18 mouse cellular contexts compared by ENCODE assay signal in genomic region chr12:29222099-29222498, GRCm38 (mm10).
A peak's percentile ranks its signal among the peaks of the same experiment; 100 is the strongest.
DNase-seq lines count a peak whose midpoint lies in the region; ATAC-seq lines count a peak whose summit lies in the region.
"Had no signal": no experiment of that assay in that cellular context is flagged by ENCODE, and none has a peak within 500 bp of the region (broad histone marks: within the 10 kb centered on the region; RNA-seq: fewer than 3 reads in every experiment).

No protein-coding gene starts in this region.

- WGBS in embryonic facial prominence, embryonic 14.5 days, result 83% methylated on average over 6 of the region's 6 CpGs
- 88% methylated on average over 6 of the region's 6 CpGs for WGBS in embryonic facial prominence, embryonic 10.5 days
- 36% methylated on average over 6 of the region's 6 CpGs for WGBS in hindbrain, embryonic 15.5 days
- 88% methylated on average over 6 of the region's 6 CpGs for WGBS in hindbrain, embryonic 10.5 days
- WGBS in neural tube, embryonic 12.5 days, result 51% methylated on average over 6 of the region's 6 CpGs
- 21% methylated on average over 6 of the region's 6 CpGs for WGBS in neural tube, embryonic 15.5 days

- H3K4me3 ChIP-seq in embryonic facial prominence, embryonic 14.5 days (ENCODE audit: low read depth, low read length), result no peak overlapping the region
- H3K4me3 ChIP-seq in embryonic facial prominence, embryonic 10.5 days, result no peak overlapping the region
- no peak overlapping the region for H3K4me3 ChIP-seq in hindbrain, embryonic 15.5 days
- H3K4me3 ChIP-seq in hindbrain, embryonic 10.5 days, result no peak overlapping the region
- no peak overlapping the region for H3K4me3 ChIP-seq in neural tube, embryonic 12.5 days
- H3K4me3 ChIP-seq in neural tube, embryonic 15.5 days (replicated peaks), result no peak overlapping the region
- H3K4me3 ChIP-seq: embryonic facial prominence, embryonic 12.5 days; forebrain, embryonic 12.5 days; gastrocnemius, adult 2 months; heart, embryonic 12.5 days; intestine, embryonic 15.5 days had no signal

- H3K27ac ChIP-seq in embryonic facial prominence, embryonic 14.5 days (replicated peaks; ENCODE audit: low read depth, low read length), result no peak overlapping the region
- no peak overlapping the region for H3K27ac ChIP-seq in embryonic facial prominence, embryonic 10.5 days (replicated peaks)
- H3K27ac ChIP-seq in hindbrain, embryonic 15.5 days (replicated peaks), result 0 out of 2 replicates have a peak overlapping the region, but pooled peaks have one; percentile 14
- H3K27ac ChIP-seq in hindbrain, embryonic 10.5 days, result no peak overlapping the region
- no peak overlapping the region for H3K27ac ChIP-seq in neural tube, embryonic 12.5 days
- no peak overlapping the region for H3K27ac ChIP-seq in neural tube, embryonic 15.5 days (replicated peaks)
- H3K27ac ChIP-seq: embryonic facial prominence, embryonic 12.5 days; forebrain, embryonic 12.5 days; gastrocnemius, adult 2 months; intestine, embryonic 15.5 days had no signal

- peak; percentile 30 for DNase-seq in embryonic facial prominence, embryonic 14.5 days (ENCODE audit: low spot score)
- no peak for DNase-seq in embryonic facial prominence, embryonic 10.5 days (ENCODE audit: low spot score)
- no peak for DNase-seq in hindbrain, embryonic 10.5 days (ENCODE audit: low spot score)
- DNase-seq in neural tube, embryonic 10.5 days (ENCODE audit: extremely low spot score, low spot score), result no peak
- DNase-seq in thymus, postnatal 0 days (ENCODE audit: low spot score), result no peak
- DNase-seq: adrenal gland, postnatal 14 days; cerebellum, adult 2 months; cerebellum, postnatal 14 days; embryo, embryonic 11 days; gastrocnemius, adult 2 months; gastrocnemius, postnatal 25 days had no signal

- ATAC-seq in embryonic facial prominence, embryonic 14.5 days (ENCODE audit: low read depth), result peak; percentile 63; the same call in 1 of the 2 replicates
- 0 out of 2 replicates have a peak, but pooled peaks have one; percentile 34 for ATAC-seq in hindbrain, embryonic 15.5 days (ENCODE audit: low FRiP score, low read depth)
- 0 out of 2 replicates have a peak, but pooled peaks have one; percentile 50 for ATAC-seq in neural tube, embryonic 12.5 days (ENCODE audit: low FRiP score, low read depth)
- peak; percentile 66 for ATAC-seq in neural tube, embryonic 15.5 days (ENCODE audit: low FRiP score)
- ATAC-seq: intestine, embryonic 15.5 days had no signal

- no peaks in the 10 kb centered on the region for H3K4me1 ChIP-seq in embryonic facial prominence, embryonic 14.5 days (ENCODE audit: control insufficient read depth, insufficient read depth, low read length)
- 0 out of 2 replicates have a peak, but pooled peaks cover 3% of the 10 kb centered on the region for H3K4me1 ChIP-seq in embryonic facial prominence, embryonic 10.5 days
- no peaks in the 10 kb centered on the region for H3K4me1 ChIP-seq in hindbrain, embryonic 15.5 days (replicated peaks)
- H3K4me1 ChIP-seq in hindbrain, embryonic 10.5 days (replicated peaks), result no peaks in the 10 kb centered on the region; the same call in 1 of the 2 replicates
- H3K4me1 ChIP-seq in neural tube, embryonic 12.5 days, result no peaks in the 10 kb centered on the region
- 0 out of 2 replicates have a peak, but pooled peaks cover 3% of the 10 kb centered on the region for H3K4me1 ChIP-seq in neural tube, embryonic 15.5 days
- H3K4me1 ChIP-seq: embryonic facial prominence, embryonic 12.5 days; forebrain, embryonic 12.5 days; intestine, embryonic 15.5 days had no signal

- H3K9me3 ChIP-seq in embryonic facial prominence, embryonic 14.5 days (ENCODE audit: control insufficient read depth, low read length), result no peaks in the 10 kb centered on the region
- H3K9me3 ChIP-seq in embryonic facial prominence, embryonic 10.5 days, result no peaks in the 10 kb centered on the region
- H3K9me3 ChIP-seq in hindbrain, embryonic 15.5 days, result no peaks in the 10 kb centered on the region
- no peaks in the 10 kb centered on the region for H3K9me3 ChIP-seq in hindbrain, embryonic 10.5 days
- H3K9me3 ChIP-seq in neural tube, embryonic 12.5 days, result no peaks in the 10 kb centered on the region
- H3K9me3 ChIP-seq in neural tube, embryonic 15.5 days (replicated peaks), result no peaks in the 10 kb centered on the region
- H3K9me3 ChIP-seq: embryonic facial prominence, embryonic 12.5 days; forebrain, embryonic 12.5 days; heart, embryonic 12.5 days; intestine, embryonic 15.5 days had no signal

- H3K27me3 ChIP-seq in embryonic facial prominence, embryonic 14.5 days (replicated peaks; ENCODE audit: control insufficient read depth, insufficient read depth, low read length), result no peaks in the 10 kb centered on the region
- no peaks in the 10 kb centered on the region for H3K27me3 ChIP-seq in embryonic facial prominence, embryonic 10.5 days (replicated peaks; ENCODE audit: low read depth, poor library complexity, severe bottlenecking)
- H3K27me3 ChIP-seq in hindbrain, embryonic 15.5 days, result no peaks in the 10 kb centered on the region
- H3K27me3 ChIP-seq in hindbrain, embryonic 10.5 days (ENCODE audit: insufficient read depth, poor library complexity, severe bottlenecking), result no peaks in the 10 kb centered on the region
- H3K27me3 ChIP-seq in neural tube, embryonic 12.5 days (replicated peaks), result no peaks in the 10 kb centered on the region
- H3K27me3 ChIP-seq in neural tube, embryonic 15.5 days (replicated peaks), result no peaks in the 10 kb centered on the region
- H3K27me3 ChIP-seq: embryonic facial prominence, embryonic 12.5 days; forebrain, embryonic 12.5 days; heart, embryonic 12.5 days; intestine, embryonic 15.5 days had no signal

- no peaks in the 10 kb centered on the region for H3K36me3 ChIP-seq in embryonic facial prominence, embryonic 14.5 days (ENCODE audit: control insufficient read depth, insufficient read depth, low read length)
- H3K36me3 ChIP-seq in embryonic facial prominence, embryonic 10.5 days (replicated peaks), result no peaks in the 10 kb centered on the region
- no peaks in the 10 kb centered on the region for H3K36me3 ChIP-seq in hindbrain, embryonic 15.5 days
- no peaks in the 10 kb centered on the region for H3K36me3 ChIP-seq in hindbrain, embryonic 10.5 days
- H3K36me3 ChIP-seq in neural tube, embryonic 12.5 days, result no peaks in the 10 kb centered on the region
- no peaks in the 10 kb centered on the region for H3K36me3 ChIP-seq in neural tube, embryonic 15.5 days
- H3K36me3 ChIP-seq: embryonic facial prominence, embryonic 12.5 days; forebrain, embryonic 12.5 days; heart, embryonic 12.5 days; intestine, embryonic 15.5 days had no signal

- no peak overlapping the region for H3K9ac ChIP-seq in embryonic facial prominence, embryonic 14.5 days (ENCODE audit: low read depth, low read length)
- H3K9ac ChIP-seq in hindbrain, embryonic 15.5 days, result no peak overlapping the region
- H3K9ac ChIP-seq in neural tube, embryonic 12.5 days, result no peak overlapping the region
- no peak overlapping the region for H3K9ac ChIP-seq in neural tube, embryonic 15.5 days (replicated peaks)
- H3K9ac ChIP-seq: embryonic facial prominence, embryonic 12.5 days; forebrain, embryonic 12.5 days; heart, embryonic 12.5 days; intestine, embryonic 15.5 days had no signal

- H3K4me2 ChIP-seq in embryonic facial prominence, embryonic 14.5 days (ENCODE audit: low read depth, low read length), result no peak overlapping the region
- H3K4me2 ChIP-seq in hindbrain, embryonic 15.5 days, result no peak overlapping the region
- no peak overlapping the region for H3K4me2 ChIP-seq in neural tube, embryonic 12.5 days (replicated peaks)
- no peak overlapping the region for H3K4me2 ChIP-seq in neural tube, embryonic 15.5 days
- H3K4me2 ChIP-seq: embryonic facial prominence, embryonic 12.5 days; forebrain, embryonic 12.5 days; heart, embryonic 12.5 days; intestine, embryonic 15.5 days had no signal
